Mouse (Mus musculus): ENCODE measurements at regions not wholly inside any gene's neighbourhood (a gene's known extent, or its start where the extent isn't known, plus 50 kb on each side); places are given as distances from the start of the nearest gene placed in this dataset.

DNA sequence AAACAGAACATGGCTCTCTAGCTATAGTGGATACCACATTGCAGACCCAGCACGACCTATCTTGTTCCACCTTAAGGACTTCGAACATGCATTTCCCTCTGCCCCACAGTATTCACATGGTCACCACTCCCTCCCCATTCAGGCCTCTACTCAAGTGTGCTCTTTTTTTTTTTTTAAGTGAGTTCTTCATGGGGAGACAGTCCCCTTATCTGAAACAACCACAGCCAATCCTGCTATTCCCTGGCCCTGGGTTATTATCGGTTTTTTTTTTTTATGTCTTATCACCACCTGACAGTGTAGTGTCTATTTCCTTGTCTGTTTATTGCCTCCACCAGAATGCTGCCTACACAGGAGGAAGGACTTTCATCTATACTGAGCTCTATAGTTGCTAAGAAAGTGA, 125.6 kb upstream of the Parp11 start:
- 93% methylated on average over 3 of the region's 3 CpGs for WGBS
- no peak overlapping the region for H3K4me3 ChIP-seq (replicated peaks)
- no peak overlapping the region for H3K9ac ChIP-seq
- no peak overlapping the region for H3K27ac ChIP-seq
- ATAC-seq (ENCODE audit: low FRiP score) = no peak
- H3K4me1 ChIP-seq = peaks cover 32% of the 10 kb centered on the region
- no peaks in the 10 kb centered on the region for H3K9me3 ChIP-seq
- no peaks in the 10 kb centered on the region for H3K36me3 ChIP-seq (replicated peaks)
- H3K27me3 ChIP-seq = no peaks in the 10 kb centered on the region
- no peak overlapping the region for H3K4me2 ChIP-seq

DNA sequence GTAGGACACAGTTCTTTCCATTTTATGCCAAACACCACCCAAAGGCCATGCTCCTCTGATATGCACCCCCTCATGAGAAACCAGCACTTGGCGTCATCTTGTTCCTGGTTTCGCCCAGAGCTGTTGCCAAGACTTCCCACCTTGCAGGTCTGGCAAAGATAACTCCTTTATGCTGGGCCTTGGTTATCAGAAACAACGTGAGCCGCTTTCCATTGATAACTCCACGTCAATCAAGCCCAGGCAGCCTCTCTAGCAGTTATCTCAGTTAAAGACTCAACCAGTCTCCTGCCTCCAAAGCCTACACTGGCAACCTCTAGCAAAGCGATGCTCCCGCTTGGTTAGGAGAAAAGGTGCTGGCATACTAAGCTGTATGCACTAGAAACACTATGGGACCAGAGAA, 124.2 kb upstream of the Parp11 start:
- Histone ChIP-seq H3K27ac (no peak overlapping the region), H3K27me3 (no peaks in the 10 kb centered on the region), H3K4me3 (replicated peaks) (no peak overlapping the region), H3K4me1 (peaks cover 34% of the 10 kb centered on the region), H3K9ac (no peak overlapping the region), H3K36me3 (replicated peaks) (no peaks in the 10 kb centered on the region), H3K4me2 (no peak overlapping the region), H3K9me3 (no peaks in the 10 kb centered on the region)
- whole genome bisulfite sequencing = 89% methylated on average over 7 of the region's 7 CpGs
- no peak for ATAC-seq (ENCODE audit: low FRiP score)

DNA sequence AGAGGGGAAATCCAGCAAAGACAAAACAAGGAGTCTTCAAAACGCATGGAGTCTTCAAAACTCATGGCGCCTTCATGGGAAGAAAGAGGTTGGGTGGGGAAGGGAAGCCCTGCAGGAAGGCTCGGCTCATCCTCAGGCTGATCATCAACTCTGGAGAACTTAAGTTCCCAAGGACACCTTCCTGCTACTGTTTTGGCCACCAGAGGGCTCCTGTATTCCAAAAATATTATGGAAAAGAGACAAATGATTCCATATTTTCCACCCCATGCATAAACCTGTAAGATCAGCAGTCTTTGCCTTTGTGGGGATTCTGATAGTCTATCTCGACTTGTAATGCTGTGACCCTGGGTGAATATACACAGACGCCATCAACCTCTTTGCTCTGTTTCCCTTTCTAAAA, 121.7 kb upstream of the Parp11 start:
- ATAC-seq (ENCODE audit: low FRiP score) = no peak
- peaks cover 31% of the 10 kb centered on the region for H3K4me1 ChIP-seq
- H3K27me3 ChIP-seq = no peaks in the 10 kb centered on the region
- H3K9me3 ChIP-seq = no peaks in the 10 kb centered on the region
- no peak overlapping the region for H3K4me3 ChIP-seq (replicated peaks)
- H3K4me2 ChIP-seq = no peak overlapping the region
- H3K27ac ChIP-seq = no peak overlapping the region
- no peaks in the 10 kb centered on the region for H3K36me3 ChIP-seq (replicated peaks)
- no peak overlapping the region for H3K9ac ChIP-seq
- 59% methylated on average over 5 of the region's 5 CpGs for WGBS

DNA sequence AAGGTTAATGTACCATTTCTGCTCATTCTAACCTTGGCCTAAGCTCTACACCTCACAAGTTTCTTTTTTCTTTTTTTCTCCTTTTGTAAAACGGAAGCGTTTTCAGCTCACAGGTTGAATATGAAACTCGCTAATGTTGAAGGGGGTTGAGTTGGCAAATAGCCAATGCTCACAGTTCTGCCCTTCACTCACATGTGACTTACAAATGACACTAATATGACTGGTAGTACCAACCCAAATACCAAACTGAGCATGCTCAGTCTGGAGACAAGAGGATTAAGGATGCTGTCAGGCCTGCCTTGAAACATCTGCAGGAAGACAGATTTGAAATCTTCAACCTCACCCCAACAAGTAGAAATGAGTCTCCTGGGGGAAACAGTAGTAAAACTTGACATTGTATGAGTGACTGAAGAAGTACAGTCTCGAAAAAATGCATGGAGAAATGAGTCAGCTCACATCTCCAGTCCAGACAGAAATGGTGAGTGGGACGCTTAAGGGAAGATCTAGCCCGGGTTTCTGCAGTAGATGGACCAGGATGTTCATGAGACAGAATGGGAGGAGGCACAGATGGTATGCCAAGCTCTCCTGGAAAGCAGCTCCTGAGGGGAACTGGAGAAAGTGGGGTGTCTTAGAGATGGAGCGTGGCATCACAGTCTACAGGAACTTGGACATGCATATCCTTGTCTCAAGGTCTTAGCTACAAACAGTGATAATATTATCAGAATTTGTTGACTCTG, 120.9 kb upstream of the Parp11 start:
- Histone ChIP-seq H3K4me2 (no peak overlapping the region), H3K36me3 (replicated peaks) (no peaks in the 10 kb centered on the region), H3K9ac (no peak overlapping the region), H3K27me3 (no peaks in the 10 kb centered on the region), H3K4me1 (peaks cover 37% of the 10 kb centered on the region), H3K4me3 (replicated peaks) (no peak overlapping the region), H3K9me3 (no peaks in the 10 kb centered on the region), H3K27ac (no peak overlapping the region)
- 80% methylated on average over 7 of the region's 7 CpGs for WGBS
- no peak for ATAC-seq (ENCODE audit: low FRiP score)

DNA sequence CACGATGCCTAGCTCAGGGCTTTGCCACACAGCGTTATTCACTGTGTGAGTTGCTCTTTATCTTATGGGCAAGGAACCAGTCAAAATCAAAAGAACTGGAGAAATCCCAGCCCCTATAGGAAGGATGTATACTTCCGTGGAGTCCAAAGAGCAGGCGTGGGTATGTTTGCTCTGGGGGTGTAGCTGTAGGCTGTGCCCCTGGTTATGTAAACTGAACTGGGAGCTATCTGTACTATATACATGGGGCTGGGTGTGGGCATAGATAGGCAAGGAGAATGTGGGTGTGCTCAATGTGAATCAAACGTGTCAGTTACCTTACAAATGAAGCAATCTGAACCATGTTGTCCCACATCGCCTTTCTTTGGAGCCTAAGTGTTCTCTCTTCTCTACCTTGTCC, 120.3 kb upstream of the Parp11 start:
- Histone ChIP-seq H3K27ac (no peak overlapping the region), H3K4me2 (no peak overlapping the region), H3K4me3 (replicated peaks) (no peak overlapping the region), H3K9ac (no peak overlapping the region), H3K27me3 (no peaks in the 10 kb centered on the region), H3K4me1 (peaks cover 40% of the 10 kb centered on the region), H3K9me3 (no peaks in the 10 kb centered on the region), H3K36me3 (replicated peaks) (no peaks in the 10 kb centered on the region)
- ATAC-seq (ENCODE audit: low FRiP score) = no peak
- WGBS = 89% methylated on average over 6 of the region's 6 CpGs

DNA sequence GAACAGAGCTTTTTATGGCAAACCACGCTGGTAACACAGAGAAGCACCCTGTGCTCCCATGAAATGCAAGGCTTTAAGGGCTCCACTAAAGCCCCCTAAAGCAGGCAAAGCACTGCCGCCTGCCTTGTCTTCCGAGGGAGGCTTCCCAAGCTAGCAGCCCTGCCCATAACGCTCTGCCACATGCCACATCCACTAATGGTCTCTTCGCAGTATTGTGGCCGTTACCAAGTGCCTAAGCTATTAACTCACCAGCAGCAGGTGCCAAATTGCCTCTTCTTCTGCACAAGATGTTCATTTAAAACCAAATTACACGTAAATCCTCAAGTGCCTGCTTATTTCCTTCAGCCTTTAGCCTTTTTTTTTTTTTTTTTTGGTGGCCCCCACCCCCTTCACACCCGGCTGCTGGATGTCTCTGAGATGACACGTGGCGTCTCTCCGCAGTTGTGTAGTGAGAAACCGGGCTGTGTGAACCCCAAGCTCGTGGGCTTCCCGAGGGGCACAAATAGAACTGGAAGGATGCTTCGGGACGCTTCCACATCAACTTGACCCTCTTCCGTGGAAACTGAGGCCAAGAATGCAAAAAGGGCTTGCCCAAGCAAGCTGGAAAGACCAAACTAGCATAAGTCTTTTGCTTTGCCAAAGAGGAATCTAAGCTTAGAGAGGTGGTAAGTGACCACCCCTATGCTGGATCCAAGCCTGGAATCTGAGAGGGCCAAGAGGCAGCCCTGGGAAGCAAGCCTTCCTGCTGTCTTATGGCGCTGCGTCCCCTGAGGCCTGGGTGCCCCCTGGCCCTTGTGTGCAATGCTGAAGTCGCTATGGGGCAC, 117.2 kb upstream of the Parp11 start:
- ATAC-seq (ENCODE audit: low FRiP score) = peak; percentile 44; the same call in 1 of the 2 replicates

DNA sequence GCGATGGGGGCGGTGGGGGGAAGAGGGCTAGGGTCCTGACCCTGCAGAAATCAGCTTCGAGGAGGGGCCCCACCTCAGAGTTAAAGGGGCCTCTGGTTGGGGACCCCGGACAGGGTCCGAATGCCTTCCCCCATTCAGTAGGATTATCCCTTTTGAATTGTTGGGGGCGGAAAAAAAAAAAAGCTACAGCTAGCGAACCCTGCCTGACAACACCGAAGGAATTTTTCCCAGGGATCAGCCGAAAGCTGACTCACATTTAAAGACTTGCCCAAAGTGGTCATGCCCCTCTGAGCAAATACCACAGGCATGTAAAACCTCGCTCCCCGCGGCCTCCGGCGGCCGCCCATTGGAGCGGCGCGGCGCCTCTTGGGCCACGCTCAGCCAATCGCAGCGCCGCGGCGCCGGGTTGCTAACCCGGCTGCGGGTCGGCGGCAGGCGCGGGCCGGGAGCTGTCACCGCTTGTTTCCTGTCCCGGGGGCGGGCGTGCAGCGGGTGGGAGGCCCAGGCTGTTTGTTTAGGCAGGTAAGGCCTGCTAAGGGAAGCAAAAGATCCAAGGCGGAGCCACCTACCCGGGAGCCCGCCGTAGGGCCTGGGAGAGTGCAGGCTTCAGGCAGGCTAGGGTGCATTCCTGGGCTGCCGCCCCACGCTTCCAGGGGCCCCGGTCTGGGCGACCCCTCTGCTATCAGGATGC, 116.5 kb upstream of the Parp11 start:
- Histone ChIP-seq H3K9me3 (no peaks in the 10 kb centered on the region), H3K4me3 (replicated peaks) (peak overlapping the region; percentile 47), H3K4me1 (peaks cover 38% of the 10 kb centered on the region), H3K27me3 (no peaks in the 10 kb centered on the region), H3K27ac (peak overlapping the region; percentile 91), H3K36me3 (replicated peaks) (no peaks in the 10 kb centered on the region), H3K4me2 (peak overlapping the region; percentile 74), H3K9ac (peak overlapping the region; percentile 66)
- WGBS = under 1% methylated on average over 46 of the region's 46 CpGs
- peak; percentile 93 for ATAC-seq (ENCODE audit: low FRiP score)

More for the DNA sequence above, 117.2 kb upstream of the Parp11 start:
- Histone ChIP-seq H3K9me3 (no peaks in the 10 kb centered on the region), H3K9ac (peak overlapping the region; percentile 45; the same call in 1 of the 2 replicates), H3K27ac (peak overlapping the region; percentile 91), H3K36me3 (replicated peaks) (no peaks in the 10 kb centered on the region), H3K4me3 (replicated peaks) (peak overlapping the region; percentile 47), H3K4me1 (peaks cover 41% of the 10 kb centered on the region), H3K4me2 (peak overlapping the region; percentile 74), H3K27me3 (no peaks in the 10 kb centered on the region)
- WGBS = 17% methylated on average over 20 of the region's 20 CpGs

DNA sequence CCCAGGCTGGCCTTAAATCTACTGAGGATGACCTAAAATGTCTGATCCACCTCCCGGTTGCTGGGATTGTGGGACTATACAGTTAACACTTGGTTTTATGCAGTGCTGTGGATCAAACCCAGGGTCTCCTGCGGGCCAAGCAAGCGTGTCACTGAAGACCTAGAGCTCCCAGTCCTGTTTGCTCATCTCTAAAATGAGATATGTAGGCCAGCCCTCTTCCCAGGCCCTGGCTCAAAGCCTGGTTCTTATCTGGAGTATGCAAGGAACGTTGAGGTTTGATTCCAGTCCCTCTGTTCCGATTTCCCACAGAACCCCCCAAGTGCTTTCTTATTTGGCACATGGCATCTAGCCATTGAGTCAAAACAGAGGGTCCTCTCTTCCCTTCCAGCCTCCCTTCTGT, 115.5 kb upstream of the Parp11 start:
- H3K27me3 ChIP-seq = no peaks in the 10 kb centered on the region
- H3K27ac ChIP-seq = 0 out of 2 replicates have a peak overlapping the region, but pooled peaks have one; percentile 91
- no peak overlapping the region for H3K9ac ChIP-seq
- peaks cover 43% of the 10 kb centered on the region for H3K4me1 ChIP-seq
- no peak overlapping the region for H3K4me2 ChIP-seq
- H3K9me3 ChIP-seq = no peaks in the 10 kb centered on the region
- H3K36me3 ChIP-seq (replicated peaks) = no peaks in the 10 kb centered on the region
- no peak for ATAC-seq (ENCODE audit: low FRiP score)
- H3K4me3 ChIP-seq (replicated peaks) = no peak overlapping the region
- WGBS = 84% methylated on average over 5 of the region's 5 CpGs

DNA sequence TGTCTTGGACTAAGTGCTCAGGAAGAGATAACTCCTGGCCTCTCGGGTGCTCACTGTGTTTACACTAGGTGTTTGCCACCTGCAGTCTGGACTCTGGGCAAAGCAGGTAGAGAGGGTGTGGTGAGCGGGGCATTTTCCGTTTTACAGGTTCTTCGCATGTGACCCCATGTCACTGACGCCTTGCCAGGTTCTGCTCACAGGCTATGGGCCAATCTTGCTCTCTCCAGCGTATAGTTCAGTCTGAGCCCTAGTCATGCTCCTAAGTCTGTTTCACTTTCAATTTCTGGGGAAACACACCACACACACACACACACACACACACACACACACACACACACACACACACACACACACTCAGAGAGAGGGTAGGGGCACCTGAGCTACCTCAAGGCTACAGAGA, 112.4 kb upstream of the Parp11 start:
- H3K27ac ChIP-seq = no peak overlapping the region
- no peaks in the 10 kb centered on the region for H3K36me3 ChIP-seq (replicated peaks)
- WGBS = 95% methylated on average over 6 of the region's 6 CpGs

DNA sequence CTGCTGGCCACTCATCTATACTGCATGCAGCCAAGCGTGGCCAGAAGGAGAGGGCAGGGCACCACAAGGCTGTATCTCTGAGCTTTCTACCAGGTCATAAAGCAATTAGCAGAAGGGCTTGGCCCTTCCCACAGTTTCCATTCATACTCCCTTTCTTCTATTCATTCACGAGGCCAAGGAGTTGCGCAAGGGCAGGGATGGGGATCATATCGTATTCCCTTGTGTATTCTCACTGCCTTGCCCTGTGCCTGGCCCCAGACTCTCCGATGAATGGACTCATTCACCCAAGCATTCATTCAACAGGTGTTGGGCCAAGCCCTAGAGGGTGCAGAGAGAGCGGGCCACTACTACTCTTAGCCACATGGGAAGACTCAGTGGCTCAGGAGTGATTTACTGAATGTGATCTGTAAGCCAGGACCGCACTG, 111.2 kb upstream of the Parp11 start:
- ATAC-seq (ENCODE audit: low FRiP score) = no peak
- Histone ChIP-seq H3K27me3 (no peaks in the 10 kb centered on the region), H3K9me3 (no peaks in the 10 kb centered on the region), H3K36me3 (replicated peaks) (no peaks in the 10 kb centered on the region), H3K4me2 (no peak overlapping the region), H3K27ac (no peak overlapping the region; the same call in none of the 2 replicates), H3K4me1 (peaks cover 49% of the 10 kb centered on the region), H3K9ac (no peak overlapping the region), H3K4me3 (replicated peaks) (no peak overlapping the region)
- 24% methylated on average over 7 of the region's 7 CpGs for WGBS

More for the DNA sequence above, 112.4 kb upstream of the Parp11 start:
- H3K9me3 ChIP-seq = no peaks in the 10 kb centered on the region
- no peak overlapping the region for H3K4me3 ChIP-seq (replicated peaks)
- no peaks in the 10 kb centered on the region for H3K27me3 ChIP-seq
- no peak for ATAC-seq (ENCODE audit: low FRiP score)
- H3K4me1 ChIP-seq = peaks cover 54% of the 10 kb centered on the region
- H3K9ac ChIP-seq = no peak overlapping the region
- no peak overlapping the region for H3K4me2 ChIP-seq

DNA sequence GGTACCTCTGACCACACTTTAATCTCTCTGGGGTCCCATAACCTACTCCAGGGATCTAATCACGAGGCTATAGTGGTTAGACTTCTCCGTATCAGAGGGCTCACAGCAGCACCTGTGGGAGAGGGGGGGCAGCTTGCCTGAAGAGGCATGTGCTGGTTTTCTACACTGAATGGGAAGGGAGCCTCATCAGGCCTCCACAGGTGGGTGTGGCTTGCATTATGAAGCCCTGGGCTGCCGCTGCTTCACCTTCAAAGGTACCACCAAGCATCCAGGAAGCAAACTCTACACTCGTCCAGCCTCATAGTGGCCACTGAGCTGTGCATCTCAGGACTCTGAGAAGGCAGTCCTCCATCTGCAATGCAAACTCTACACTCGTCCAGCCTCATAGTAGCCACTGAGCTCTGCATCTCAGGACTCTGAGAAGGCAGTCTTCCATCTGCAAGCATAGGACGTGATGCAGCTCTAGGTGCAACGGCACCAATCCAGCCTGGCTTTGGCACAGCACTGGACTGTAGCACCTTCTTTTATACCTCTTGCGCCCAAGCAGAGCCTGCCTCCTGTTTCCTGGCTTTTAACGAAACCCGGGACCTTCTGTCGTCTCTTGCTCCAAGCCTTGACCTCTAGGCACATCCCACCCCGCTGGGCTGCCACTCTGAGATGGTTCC, 110.5 kb upstream of the Parp11 start:
- peaks cover 49% of the 10 kb centered on the region for H3K4me1 ChIP-seq
- H3K4me3 ChIP-seq (replicated peaks) = no peak overlapping the region
- peak overlapping the region; percentile 38; the same call in 1 of the 2 replicates for H3K9ac ChIP-seq
- H3K27me3 ChIP-seq = no peaks in the 10 kb centered on the region
- 20% methylated on average over 12 of the region's 12 CpGs for WGBS
- H3K27ac ChIP-seq = peak overlapping the region; percentile 92
- peak; percentile 28 for ATAC-seq (ENCODE audit: low FRiP score)
- H3K36me3 ChIP-seq (replicated peaks) = no peaks in the 10 kb centered on the region
- H3K9me3 ChIP-seq = no peaks in the 10 kb centered on the region
- peak overlapping the region; percentile 36; the same call in 1 of the 2 replicates for H3K4me2 ChIP-seq
